Mouse (Mus musculus) lung, postnatal 0 days (tissue): ENCODE measurements around the gene Fam208a.

ENCODE experiments used
- CTCF ChIP-seq: IDR thresholded peaks from 2 replicates; pipeline ENCODE4 v1.5.1; 2016; ENCODE audit warnings: antibody characterized with exemption, mild to moderate bottlenecking
- EP300 ChIP-seq: IDR thresholded peaks from 2 replicates; pipeline ENCODE4 v1.6.1; 2016; ENCODE audit warnings: antibody characterized with exemption, mild to moderate bottlenecking, control low read depth

DNA sequence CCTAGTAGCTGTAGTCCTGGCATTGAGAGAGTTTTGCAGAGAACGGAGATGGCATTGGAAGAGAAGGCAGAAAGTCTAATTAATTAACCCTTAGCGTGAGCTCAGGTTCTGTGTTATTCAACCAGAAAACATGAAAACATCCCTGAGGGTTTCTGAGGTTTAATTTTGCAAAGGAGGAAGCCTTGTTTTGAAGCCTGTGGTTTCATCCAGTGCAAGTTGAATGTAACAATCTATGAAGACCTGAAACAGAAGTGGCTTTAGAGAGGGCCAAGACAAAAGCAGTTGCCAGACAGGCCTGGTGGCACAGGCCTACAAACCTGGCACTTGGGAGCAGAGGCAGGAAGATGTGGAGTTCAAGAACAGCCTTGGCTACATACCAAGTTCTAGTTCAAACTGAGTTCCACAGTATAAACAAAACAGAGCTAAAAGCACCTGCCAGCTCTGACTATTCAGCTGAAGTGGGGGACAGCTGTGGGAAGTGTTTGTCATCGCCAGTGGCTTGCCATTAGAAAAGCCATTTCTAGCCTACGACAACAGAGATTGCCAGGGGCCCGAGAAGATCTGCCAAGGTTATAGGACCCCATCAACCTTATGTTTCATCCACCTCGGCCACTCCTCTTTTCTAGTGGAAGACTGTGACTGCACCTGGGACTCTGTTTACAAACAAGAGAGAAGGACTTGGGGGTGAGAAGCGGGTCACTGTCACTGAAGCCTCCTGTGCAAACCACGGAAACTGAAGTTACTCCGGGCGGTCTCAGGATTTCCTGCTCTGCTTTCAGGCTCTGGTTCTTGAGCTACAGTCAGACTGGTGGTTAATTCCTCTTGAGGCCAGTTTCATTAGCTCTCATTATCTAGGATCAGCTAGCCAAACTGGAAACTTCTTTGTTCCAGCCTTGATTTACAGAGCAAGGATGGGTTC lies 26.0 kb upstream of the Fam208a start:
- TF ChIP-seq CTCF (no peak), EP300 (no peak)
